Mouse (Mus musculus): ENCODE results near the gene Etnk1. TPM values are rescaled to one million over a fixed set of nuclear protein-coding genes. Genes with fewer than 3 reads are reported as not detected.

Etnk1 gene
- polyA plus RNA-seq, 1 experiment from 2014 or later: 19.7 TPM

DNA sequence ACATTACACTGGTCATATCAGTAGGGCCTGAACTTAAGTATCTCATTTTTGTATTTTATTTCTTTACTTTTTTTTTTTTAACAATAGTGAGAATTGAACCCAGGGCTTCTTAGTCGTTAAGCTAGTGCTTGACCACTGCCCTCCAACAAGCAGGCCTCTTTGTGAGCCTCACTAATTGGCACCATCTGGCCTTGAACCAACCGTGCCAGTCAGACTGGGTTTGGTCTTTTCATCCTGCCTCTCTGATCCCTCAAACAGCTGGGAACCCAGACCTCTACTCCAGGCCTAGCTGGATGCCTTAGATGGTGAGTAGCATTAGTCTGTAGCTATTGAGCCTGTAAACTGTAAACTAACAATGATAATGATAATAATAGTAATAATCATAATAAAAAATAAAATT, 13.9 kb upstream of the Etnk1 start:
- no peak for DNase-seq (ENCODE audit: low spot score)
- WGBS: 41% methylated on average over 2 of the region's 2 CpGs
- Histone ChIP-seq H3K27ac (no peak overlapping the region), H3K27me3 (ENCODE audit: insufficient read depth, poor library complexity, severe bottlenecking) (peaks cover 4% of the 10 kb centered on the region; the same call in 1 of the 2 replicates), H3K9me3 (no peaks in the 10 kb centered on the region), H3K4me1 (replicated peaks) (peaks cover 30% of the 10 kb centered on the region), H3K36me3 (no peaks in the 10 kb centered on the region), H3K4me3 (no peak overlapping the region)

DNA sequence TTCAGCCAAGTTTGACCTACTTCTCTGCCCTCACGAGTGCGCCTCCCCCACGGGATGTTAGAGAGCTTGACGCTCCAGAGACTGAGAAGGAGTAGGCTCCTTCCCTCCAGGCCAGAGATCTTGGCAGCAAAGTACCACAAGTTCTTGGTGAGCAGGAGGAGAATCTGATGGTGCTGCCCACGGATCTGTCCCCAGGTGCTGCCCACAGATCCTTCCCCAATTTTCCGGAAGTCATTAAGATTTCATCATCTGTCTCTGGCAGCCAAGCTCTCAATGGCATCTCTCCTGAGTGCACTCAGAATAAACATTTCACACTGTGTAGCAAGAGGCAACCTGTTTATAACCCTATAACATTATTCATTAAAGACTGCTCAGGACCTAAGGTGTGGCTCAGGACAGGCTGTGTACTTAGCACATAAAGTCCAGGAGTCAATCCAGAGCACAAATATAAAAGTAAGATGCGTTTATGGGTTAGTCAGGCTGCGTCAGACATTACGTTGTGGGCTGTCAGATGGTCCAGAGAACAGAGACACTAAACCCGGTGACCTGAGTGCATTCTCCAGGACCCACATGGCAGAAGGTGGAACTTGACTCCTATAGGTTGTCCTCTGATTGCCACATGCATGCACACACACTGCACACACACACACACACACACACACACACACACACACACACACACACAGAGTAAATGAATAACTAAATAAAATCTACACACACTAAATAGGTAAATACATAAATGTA, 13.1 kb upstream of the Etnk1 start:
- H3K36me3 ChIP-seq: no peaks in the 10 kb centered on the region
- H3K27ac ChIP-seq: no peak overlapping the region
- peaks cover 4% of the 10 kb centered on the region; the same call in 1 of the 2 replicates for H3K27me3 ChIP-seq (ENCODE audit: insufficient read depth, poor library complexity, severe bottlenecking)
- H3K4me3 ChIP-seq: no peak overlapping the region
- WGBS: 77% methylated on average over 10 of the region's 10 CpGs
- H3K9me3 ChIP-seq: no peaks in the 10 kb centered on the region
- DNase-seq (ENCODE audit: low spot score): no peak
- H3K4me1 ChIP-seq (replicated peaks): peaks cover 28% of the 10 kb centered on the region

DNA sequence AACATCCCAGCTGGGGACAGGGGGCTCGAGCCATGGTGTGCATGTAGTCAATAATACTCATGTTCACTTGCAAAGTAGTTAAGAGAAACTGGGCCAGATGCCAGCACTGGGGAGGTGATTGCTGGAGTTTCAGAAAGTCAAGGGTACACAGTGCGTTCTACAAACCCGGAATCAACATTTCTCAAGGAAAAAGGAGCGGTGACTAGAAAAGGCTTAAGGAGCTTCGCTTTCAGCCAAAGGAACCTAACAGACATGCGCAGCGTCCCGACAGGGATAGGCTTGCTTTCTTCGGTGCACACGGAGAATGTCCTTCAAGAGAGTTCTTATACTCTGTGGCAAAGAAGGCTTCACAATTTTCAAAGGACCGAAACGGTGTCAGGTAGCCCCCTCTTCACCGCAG, 12.1 kb upstream of the Etnk1 start:
- H3K27me3 ChIP-seq (ENCODE audit: insufficient read depth, poor library complexity, severe bottlenecking): peaks cover 4% of the 10 kb centered on the region; the same call in 1 of the 2 replicates
- H3K36me3 ChIP-seq: no peaks in the 10 kb centered on the region
- no peak overlapping the region for H3K27ac ChIP-seq
- DNase-seq (ENCODE audit: low spot score): no peak
- no peak overlapping the region for H3K4me3 ChIP-seq
- 82% methylated on average over 13 of the region's 13 CpGs for WGBS
- peaks cover 22% of the 10 kb centered on the region for H3K4me1 ChIP-seq (replicated peaks)
- no peaks in the 10 kb centered on the region for H3K9me3 ChIP-seq

DNA sequence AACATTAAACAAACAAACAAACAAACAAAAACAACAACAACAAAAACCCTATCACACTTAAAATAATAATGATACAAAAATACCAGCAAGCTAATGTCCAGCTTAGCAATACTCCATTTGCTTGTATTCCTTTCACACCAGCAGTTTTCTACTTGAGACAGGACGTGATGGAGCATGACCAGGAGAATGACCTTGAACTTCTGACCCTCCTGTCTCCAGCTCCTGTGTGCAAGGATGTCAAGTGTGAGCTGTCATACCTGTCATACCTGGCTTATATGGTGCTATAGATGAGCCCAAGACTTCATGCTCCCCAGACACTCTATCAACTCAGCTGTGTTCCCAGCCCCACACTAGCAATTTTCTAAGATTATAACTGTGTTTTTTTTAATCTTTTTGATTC, 11.0 kb upstream of the Etnk1 start:
- 75% methylated on average over 1 of the region's 1 CpGs for WGBS
- no peak overlapping the region for H3K27ac ChIP-seq
- H3K36me3 ChIP-seq: no peaks in the 10 kb centered on the region
- H3K9me3 ChIP-seq: no peaks in the 10 kb centered on the region
- peaks cover 21% of the 10 kb centered on the region for H3K4me1 ChIP-seq (replicated peaks)
- 0 out of 2 replicates have a peak, but pooled peaks cover 4% of the 10 kb centered on the region for H3K27me3 ChIP-seq (ENCODE audit: insufficient read depth, poor library complexity, severe bottlenecking)
- no peak overlapping the region for H3K4me3 ChIP-seq
- no peak for DNase-seq (ENCODE audit: low spot score)

DNA sequence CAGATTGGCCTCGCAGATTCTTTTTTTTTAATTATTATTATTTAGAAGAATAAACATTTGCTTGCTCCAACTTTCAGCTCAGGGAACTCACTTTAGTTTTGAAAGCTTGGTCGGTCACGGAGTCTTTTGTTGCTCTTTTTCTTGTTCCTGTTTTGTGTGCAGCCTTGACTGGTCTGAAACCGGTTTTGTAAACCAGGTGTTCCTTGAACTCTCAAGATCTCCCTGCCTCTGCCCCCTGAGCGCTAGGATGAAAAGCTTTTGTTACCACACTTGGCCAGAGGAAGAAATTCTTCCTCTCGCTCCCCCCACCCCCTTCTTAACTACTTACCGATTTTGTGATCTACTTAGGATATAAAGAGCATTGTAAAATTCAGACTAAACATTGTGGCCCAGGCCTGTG, 10.3 kb upstream of the Etnk1 start:
- Histone ChIP-seq H3K9me3 (no peaks in the 10 kb centered on the region), H3K27ac (no peak overlapping the region), H3K36me3 (no peaks in the 10 kb centered on the region), H3K4me1 (replicated peaks) (peaks cover 21% of the 10 kb centered on the region), H3K27me3 (ENCODE audit: insufficient read depth, poor library complexity, severe bottlenecking) (0 out of 2 replicates have a peak, but pooled peaks cover 4% of the 10 kb centered on the region), H3K4me3 (no peak overlapping the region)
- no peak for DNase-seq (ENCODE audit: low spot score)
- WGBS: 86% methylated on average over 7 of the region's 7 CpGs

DNA sequence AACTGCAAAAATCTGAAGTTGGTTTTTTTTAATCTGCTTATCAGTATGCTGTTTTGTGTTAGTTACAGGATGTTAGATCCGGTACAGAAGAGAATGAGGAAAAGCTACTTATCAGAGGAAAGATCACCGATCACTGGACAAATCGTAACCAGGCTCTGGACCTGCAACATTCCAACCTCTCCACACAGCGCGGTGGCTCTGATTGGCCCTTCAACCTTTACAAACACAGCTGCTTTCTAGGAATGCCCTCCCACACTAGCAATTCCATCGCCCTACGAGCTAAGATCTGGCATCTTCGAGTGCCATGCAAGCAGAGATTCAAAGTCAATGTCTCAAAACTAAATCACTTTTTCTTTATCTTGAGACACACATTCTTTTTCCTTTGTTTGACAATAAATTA, 9.6 kb upstream of the Etnk1 start:
- DNase-seq (ENCODE audit: low spot score): no peak
- Histone ChIP-seq H3K4me1 (replicated peaks) (peaks cover 22% of the 10 kb centered on the region), H3K27me3 (ENCODE audit: insufficient read depth, poor library complexity, severe bottlenecking) (0 out of 2 replicates have a peak, but pooled peaks cover 4% of the 10 kb centered on the region), H3K9me3 (no peaks in the 10 kb centered on the region), H3K27ac (no peak overlapping the region), H3K36me3 (no peaks in the 10 kb centered on the region), H3K4me3 (no peak overlapping the region)
- 83% methylated on average over 8 of the region's 8 CpGs for WGBS

DNA sequence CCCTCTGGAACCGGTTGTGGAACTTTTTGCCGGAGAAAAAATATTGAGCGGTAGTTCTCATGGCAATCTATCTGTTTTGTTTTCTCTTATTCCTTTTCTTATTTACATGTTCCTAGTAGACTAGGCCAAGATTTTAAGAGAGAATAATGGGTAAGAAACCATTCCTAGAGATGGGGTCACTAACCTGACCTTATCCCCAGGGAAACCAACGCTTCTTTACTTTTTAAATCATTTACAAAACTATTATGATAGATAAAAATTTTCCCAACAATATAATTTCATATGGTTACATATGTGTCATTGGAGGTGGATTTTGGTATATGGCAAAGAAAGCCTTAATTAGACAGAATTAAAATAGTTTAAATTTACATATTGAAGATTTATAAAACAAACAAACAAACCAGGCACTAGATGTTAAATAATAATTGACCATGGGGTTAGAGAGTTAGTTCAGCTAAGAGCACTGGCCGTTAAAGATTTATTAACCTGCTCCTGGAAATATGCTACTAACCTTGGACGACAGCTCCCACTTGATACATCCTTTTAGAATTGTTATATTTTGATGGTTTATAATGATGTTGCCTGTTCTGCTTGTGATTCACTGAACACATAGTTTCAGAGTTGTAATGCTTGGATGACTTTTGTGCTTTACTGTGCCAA, 6.3 kb upstream of the Etnk1 start:
- 91% methylated on average over 6 of the region's 6 CpGs for WGBS
- DNase-seq (ENCODE audit: low spot score): no peak

DNA sequence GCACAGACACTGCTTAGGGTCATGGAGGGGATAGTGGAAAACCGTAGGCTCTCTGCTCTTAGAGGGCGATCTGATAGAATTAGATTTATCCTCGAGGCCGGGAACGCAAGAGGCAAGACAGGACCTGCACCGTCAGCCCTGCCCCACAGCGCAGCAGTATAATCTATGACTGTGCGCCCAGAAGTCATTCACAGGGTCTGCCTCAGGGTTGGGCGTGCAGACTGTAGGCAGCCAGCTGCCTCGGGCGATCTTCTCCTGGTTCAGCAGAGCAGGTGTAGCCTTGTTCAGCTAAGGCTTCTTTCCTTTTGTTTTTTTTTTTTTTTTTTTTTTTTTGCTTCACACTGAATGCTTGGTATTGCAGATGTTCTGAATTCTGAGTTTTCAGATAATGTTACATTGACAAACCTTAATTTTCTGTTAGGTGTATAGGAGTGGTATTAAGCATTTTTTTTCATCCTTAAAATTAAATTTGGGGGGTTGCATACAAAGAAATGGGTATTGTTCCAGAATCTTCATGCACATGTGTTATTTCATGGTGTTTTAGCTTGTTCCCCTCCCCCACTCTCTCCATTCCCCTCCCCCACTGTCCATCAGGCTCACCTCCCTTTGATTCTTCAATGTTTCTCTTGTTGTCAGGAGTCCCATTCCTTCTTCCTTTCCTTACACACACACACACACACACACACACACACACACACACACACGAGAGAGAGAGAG, 4.7 kb upstream of the Etnk1 start:
- Histone ChIP-seq H3K27me3 (ENCODE audit: insufficient read depth, poor library complexity, severe bottlenecking) (peaks cover 15% of the 10 kb centered on the region; the same call in 1 of the 2 replicates), H3K4me1 (replicated peaks) (peaks cover 15% of the 10 kb centered on the region), H3K36me3 (no peaks in the 10 kb centered on the region), H3K9me3 (no peaks in the 10 kb centered on the region), H3K27ac (no peak overlapping the region), H3K4me3 (no peak overlapping the region)
- WGBS: 56% methylated on average over 11 of the region's 12 CpGs
- no peak for DNase-seq (ENCODE audit: low spot score)

More for the DNA sequence above, 6.3 kb upstream of the Etnk1 start:
- H3K4me3 ChIP-seq: no peak overlapping the region
- H3K27me3 ChIP-seq (ENCODE audit: insufficient read depth, poor library complexity, severe bottlenecking): peaks cover 8% of the 10 kb centered on the region; the same call in 1 of the 2 replicates
- H3K27ac ChIP-seq: no peak overlapping the region
- H3K9me3 ChIP-seq: no peaks in the 10 kb centered on the region
- H3K36me3 ChIP-seq: no peaks in the 10 kb centered on the region
- peaks cover 4% of the 10 kb centered on the region; the same call in 1 of the 2 replicates for H3K4me1 ChIP-seq (replicated peaks)

DNA sequence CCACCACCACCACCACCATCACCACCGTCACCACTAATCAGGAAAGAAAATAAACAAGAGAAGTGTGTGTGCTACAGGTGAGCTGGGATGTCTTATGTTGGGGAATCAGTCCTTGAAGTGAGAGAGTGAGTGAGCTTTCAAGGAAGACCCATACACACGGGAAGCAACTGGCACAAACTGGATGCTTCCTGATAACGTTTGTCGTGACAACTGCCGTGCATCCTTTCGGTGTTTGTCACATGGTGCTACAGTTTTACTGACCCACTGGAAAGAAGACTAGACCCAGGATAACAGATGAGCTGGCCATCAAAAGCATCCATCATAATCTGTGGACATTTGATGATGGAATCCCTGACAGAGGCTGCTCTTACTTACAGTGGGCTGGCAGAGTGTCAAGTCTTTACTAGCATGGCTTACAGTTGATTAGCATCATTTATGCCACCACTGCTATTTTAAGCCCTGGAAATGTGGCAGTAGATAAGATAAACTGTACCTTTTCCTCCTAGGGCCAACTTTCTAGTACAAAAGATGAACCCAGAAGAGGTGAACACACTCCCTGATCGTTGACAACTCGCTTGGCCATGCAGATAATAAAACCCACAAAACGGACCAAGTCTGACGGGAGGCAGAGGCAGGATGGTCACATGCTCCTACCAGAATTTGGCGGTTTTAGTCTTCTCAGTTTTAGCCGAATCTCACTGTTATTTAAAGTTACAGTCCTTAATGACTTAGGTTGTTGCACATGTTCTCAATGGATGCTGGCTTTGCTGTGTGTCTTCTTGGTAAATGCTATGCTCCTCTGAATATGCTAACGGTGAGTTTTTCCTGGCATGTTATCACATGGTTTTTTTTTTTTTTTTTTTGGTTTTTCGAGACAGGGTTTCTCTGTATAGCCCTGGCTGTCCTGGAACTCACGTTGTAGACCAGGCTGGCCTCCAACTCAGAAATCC, 2.8 kb upstream of the Etnk1 start:
- Histone ChIP-seq H3K27ac (no peak overlapping the region), H3K9me3 (no peaks in the 10 kb centered on the region), H3K4me1 (replicated peaks) (peaks cover 33% of the 10 kb centered on the region), H3K4me3 (no peak overlapping the region), H3K36me3 (no peaks in the 10 kb centered on the region), H3K27me3 (ENCODE audit: insufficient read depth, poor library complexity, severe bottlenecking) (peaks cover 15% of the 10 kb centered on the region; the same call in 1 of the 2 replicates)
- DNase-seq (ENCODE audit: low spot score): no peak
- 91% methylated on average over 15 of the region's 15 CpGs for WGBS

DNA sequence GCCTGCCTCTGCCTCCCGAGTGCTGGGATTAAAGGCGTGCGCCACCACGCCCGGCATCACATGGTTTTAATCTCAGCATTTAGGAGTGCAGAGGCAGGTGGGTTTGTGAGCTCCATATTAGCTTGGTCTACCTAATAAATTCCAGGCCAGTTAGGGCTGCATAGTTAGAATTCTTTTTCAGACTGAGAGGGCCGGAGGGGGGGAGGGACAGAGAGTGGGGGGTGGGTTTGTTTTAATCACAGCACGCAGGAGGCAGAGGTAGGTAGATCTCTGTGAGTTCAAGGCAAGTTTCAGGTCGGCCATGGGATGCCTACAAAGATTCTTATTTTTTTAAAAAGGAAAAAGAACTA, 2.1 kb upstream of the Etnk1 start:
- WGBS: 83% methylated on average over 8 of the region's 8 CpGs
- Histone ChIP-seq H3K4me3 (no peak overlapping the region), H3K27ac (no peak overlapping the region), H3K27me3 (ENCODE audit: insufficient read depth, poor library complexity, severe bottlenecking) (peaks cover 15% of the 10 kb centered on the region; the same call in 1 of the 2 replicates), H3K9me3 (no peaks in the 10 kb centered on the region), H3K36me3 (no peaks in the 10 kb centered on the region), H3K4me1 (replicated peaks) (peaks cover 39% of the 10 kb centered on the region)
- no peak for DNase-seq (ENCODE audit: low spot score)

DNA sequence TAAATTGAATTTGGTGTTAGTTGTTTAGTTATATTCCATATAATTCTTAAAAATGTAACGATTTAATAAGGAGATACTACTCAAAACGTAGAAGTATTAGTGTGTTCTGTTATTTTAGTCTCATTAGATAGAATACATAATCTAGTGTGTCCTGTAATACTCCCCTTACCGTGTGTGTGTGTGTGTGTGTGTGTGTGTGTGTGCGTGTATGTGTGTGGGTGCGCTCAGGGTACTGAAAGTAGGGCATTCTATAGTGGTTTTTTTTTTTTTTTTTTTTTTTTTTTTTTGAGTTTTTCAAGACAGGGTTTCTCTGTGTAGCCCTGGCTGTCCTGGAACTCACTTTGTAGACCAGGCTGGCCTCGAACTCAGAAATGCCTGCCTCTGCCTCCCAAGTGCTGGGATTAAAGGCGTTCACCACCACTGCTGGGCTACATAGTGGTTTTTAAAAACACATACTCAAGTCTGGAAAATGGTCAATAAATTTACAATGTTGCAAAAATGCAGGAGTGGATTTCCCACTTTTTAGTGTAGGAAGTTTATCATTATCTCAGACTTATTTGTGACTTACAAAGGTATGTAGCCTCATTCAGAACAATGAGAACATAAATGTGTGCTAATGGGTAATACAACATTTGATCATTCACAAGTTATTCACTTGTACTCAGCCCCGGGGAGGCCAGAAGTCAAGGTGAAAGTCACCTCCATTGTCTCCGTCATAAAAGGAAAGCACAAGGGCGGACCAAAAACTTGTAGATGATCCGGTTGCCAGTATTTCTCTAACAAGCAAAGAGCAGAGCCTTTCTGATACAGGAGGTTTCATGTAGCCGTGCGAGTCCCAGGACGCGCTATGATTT, 1.4 kb upstream of the Etnk1 start:
- WGBS: 59% methylated on average over 15 of the region's 15 CpGs
- 0 out of 2 replicates have a peak, but pooled peaks cover 2% of the 10 kb centered on the region for H3K36me3 ChIP-seq
- DNase-seq (ENCODE audit: low spot score): no peak
- H3K27ac ChIP-seq: no peak overlapping the region
- peaks cover 15% of the 10 kb centered on the region; the same call in 1 of the 2 replicates for H3K27me3 ChIP-seq (ENCODE audit: insufficient read depth, poor library complexity, severe bottlenecking)
- peaks cover 39% of the 10 kb centered on the region for H3K4me1 ChIP-seq (replicated peaks)
- no peaks in the 10 kb centered on the region for H3K9me3 ChIP-seq
- H3K4me3 ChIP-seq: peak overlapping the region; percentile 83; the same call in 1 of the 2 replicates

All from hindbrain, embryonic 10.5 days (tissue).